Mouse (Mus musculus): ENCODE measurements around the gene Hrasls5. TPM values are rescaled to one million over a fixed set of nuclear protein-coding genes. Genes with fewer than 3 reads are reported as not detected.

Gene Hrasls5
- polyA plus RNA-seq, 1 experiment from 2014 or later, result 0.20 TPM

GRCm38 (mm10) chr19:7617696-7618095 lies 5.4 kb downstream of the Hrasls5 start:
- peak; percentile 27; the same call in 1 of the 2 replicates for ATAC-seq (ENCODE audit: low read depth)
- H3K27me3 ChIP-seq (ENCODE audit: control insufficient read depth, insufficient read depth, low read depth, low read length), result no peaks in the 10 kb centered on the region
- no peak overlapping the region for H3K27ac ChIP-seq (ENCODE audit: low read length)
- peaks cover 7% of the 10 kb centered on the region for H3K4me1 ChIP-seq (replicated peaks; ENCODE audit: control insufficient read depth, insufficient read depth, low read length)
- no peaks in the 10 kb centered on the region for H3K36me3 ChIP-seq (ENCODE audit: control insufficient read depth, insufficient read depth, low read length)
- H3K4me3 ChIP-seq (ENCODE audit: low read length), result no peak overlapping the region
- peak overlapping the region; percentile 30 for H3K4me2 ChIP-seq (ENCODE audit: low read depth, low read length)
- H3K9ac ChIP-seq (ENCODE audit: low read length), result 0 out of 2 replicates have a peak overlapping the region, but pooled peaks have one; percentile 46
- WGBS, result 24% methylated on average over 7 of the region's 7 CpGs
- H3K9me3 ChIP-seq (ENCODE audit: control insufficient read depth, low read length), result no peaks in the 10 kb centered on the region

- Histone ChIP-seq H3K27ac (ENCODE audit: low read length) (no peak overlapping the region), H3K4me2 (ENCODE audit: low read depth, low read length) (no peak overlapping the region), H3K4me3 (ENCODE audit: low read length) (no peak overlapping the region), H3K9ac (ENCODE audit: low read length) (no peak overlapping the region), H3K9me3 (ENCODE audit: control insufficient read depth, low read length) (no peaks in the 10 kb centered on the region), H3K4me1 (replicated peaks; ENCODE audit: control insufficient read depth, insufficient read depth, low read length) (no peaks in the 10 kb centered on the region), H3K36me3 (ENCODE audit: control insufficient read depth, insufficient read depth, low read length) (no peaks in the 10 kb centered on the region), H3K27me3 (ENCODE audit: control insufficient read depth, insufficient read depth, low read depth, low read length) (no peaks in the 10 kb centered on the region)
- no peak for ATAC-seq (ENCODE audit: low read depth)
These were observed 20.7 kb downstream of the Hrasls5 start for GRCm38 (mm10) chr19:7633021-7633420.

GRCm38 (mm10) chr19:7633786-7634185 lies 21.4 kb downstream of the Hrasls5 start:
- Histone ChIP-seq H3K36me3 (ENCODE audit: control insufficient read depth, insufficient read depth, low read length) (no peaks in the 10 kb centered on the region), H3K9me3 (ENCODE audit: control insufficient read depth, low read length) (no peaks in the 10 kb centered on the region), H3K4me3 (ENCODE audit: low read length) (no peak overlapping the region), H3K27ac (ENCODE audit: low read length) (no peak overlapping the region), H3K9ac (ENCODE audit: low read length) (no peak overlapping the region), H3K27me3 (ENCODE audit: control insufficient read depth, insufficient read depth, low read depth, low read length) (no peaks in the 10 kb centered on the region), H3K4me1 (replicated peaks; ENCODE audit: control insufficient read depth, insufficient read depth, low read length) (no peaks in the 10 kb centered on the region), H3K4me2 (ENCODE audit: low read depth, low read length) (no peak overlapping the region)
- WGBS, result 69% methylated on average over 1 of the region's 1 CpGs
- ATAC-seq (ENCODE audit: low read depth), result no peak

GRCm38 (mm10) chr19:7648913-7649666 lies 36.7 kb downstream of the Hrasls5 start:
- Histone ChIP-seq H3K4me2 (ENCODE audit: low read depth, low read length) (no peak overlapping the region), H3K4me1 (replicated peaks; ENCODE audit: control insufficient read depth, insufficient read depth, low read length) (no peaks in the 10 kb centered on the region), H3K27me3 (ENCODE audit: control insufficient read depth, insufficient read depth, low read depth, low read length) (no peaks in the 10 kb centered on the region), H3K9me3 (ENCODE audit: control insufficient read depth, low read length) (no peaks in the 10 kb centered on the region), H3K9ac (ENCODE audit: low read length) (no peak overlapping the region), H3K36me3 (ENCODE audit: control insufficient read depth, insufficient read depth, low read length) (no peaks in the 10 kb centered on the region), H3K4me3 (ENCODE audit: low read length) (no peak overlapping the region), H3K27ac (ENCODE audit: low read length) (no peak overlapping the region)
- 81% methylated on average over 8 of the region's 8 CpGs for WGBS
- ATAC-seq (ENCODE audit: low read depth), result no peak

GRCm38 (mm10) chr19:7672033-7672432 lies 59.7 kb downstream of the Hrasls5 start:
- Histone ChIP-seq H3K4me3 (ENCODE audit: low read length) (no peak overlapping the region), H3K27ac (ENCODE audit: low read length) (peak overlapping the region; percentile 32)
- 6% methylated on average over 1 of the region's 1 CpGs for WGBS

GRCm38 (mm10) chr19:7687988-7688387 lies 75.6 kb downstream of the Hrasls5 start:
- Histone ChIP-seq H3K9me3 (ENCODE audit: control insufficient read depth, low read length) (no peaks in the 10 kb centered on the region), H3K27ac (ENCODE audit: low read length) (no peak overlapping the region), H3K4me2 (ENCODE audit: low read depth, low read length) (no peak overlapping the region), H3K4me1 (replicated peaks; ENCODE audit: control insufficient read depth, insufficient read depth, low read length) (no peaks in the 10 kb centered on the region), H3K36me3 (ENCODE audit: control insufficient read depth, insufficient read depth, low read length) (no peaks in the 10 kb centered on the region), H3K4me3 (ENCODE audit: low read length) (no peak overlapping the region), H3K27me3 (ENCODE audit: control insufficient read depth, insufficient read depth, low read depth, low read length) (no peaks in the 10 kb centered on the region), H3K9ac (ENCODE audit: low read length) (no peak overlapping the region)
- ATAC-seq (ENCODE audit: low read depth), result no peak
- WGBS, result 73% methylated on average over 1 of the region's 1 CpGs

More at GRCm38 (mm10) chr19:7672033-7672432, 59.7 kb downstream of the Hrasls5 start:
- H3K27me3 ChIP-seq (ENCODE audit: control insufficient read depth, insufficient read depth, low read depth, low read length), result no peaks in the 10 kb centered on the region
- ATAC-seq (ENCODE audit: low read depth), result peak; percentile 73; the same call in 1 of the 2 replicates
- H3K9me3 ChIP-seq (ENCODE audit: control insufficient read depth, low read length), result no peaks in the 10 kb centered on the region
- no peak overlapping the region for H3K9ac ChIP-seq (ENCODE audit: low read length)
- no peak overlapping the region for H3K4me2 ChIP-seq (ENCODE audit: low read depth, low read length)
- H3K36me3 ChIP-seq (ENCODE audit: control insufficient read depth, insufficient read depth, low read length), result no peaks in the 10 kb centered on the region
- H3K4me1 ChIP-seq (replicated peaks; ENCODE audit: control insufficient read depth, insufficient read depth, low read length), result no peaks in the 10 kb centered on the region

Other genes starting within 250 kb of the Hrasls5 start
- 24.8 and 25.7 TPM in 2 replicates for gene Spindoc, start 229.5 kb upstream of the Hrasls5 start, polyA plus RNA-seq (2015; fragmentation: Nextera tagmentation; extraction: Ambion mirVana)
- gene 2700081O15Rik, start 194.9 kb upstream of the Hrasls5 start, polyA plus RNA-seq (2015; fragmentation: Nextera tagmentation; extraction: Ambion mirVana), result 5.0 TPM in 2 replicates
- 123 and 126 TPM in 2 replicates for gene Rtn3, start 129.3 kb upstream of the Hrasls5 start, polyA plus RNA-seq (2015; fragmentation: Nextera tagmentation; extraction: Ambion mirVana)
- gene Atl3, start 118.5 kb upstream of the Hrasls5 start, polyA plus RNA-seq (2015; fragmentation: Nextera tagmentation; extraction: Ambion mirVana), result 17.2 and 21.2 TPM in 2 replicates
- 17.1 and 18.0 TPM in 2 replicates for gene Pla2g16, start 55.1 kb upstream of the Hrasls5 start, polyA plus RNA-seq (2015; fragmentation: Nextera tagmentation; extraction: Ambion mirVana)
- 2.1 and 2.2 TPM in 2 replicates for gene Lgals12, start 5.3 kb upstream of the Hrasls5 start, polyA plus RNA-seq (2015; fragmentation: Nextera tagmentation; extraction: Ambion mirVana)
- 0.75 and 1.2 TPM in 2 replicates for gene Slc22a19, start 98.8 kb downstream of the Hrasls5 start, polyA plus RNA-seq (2015; fragmentation: Nextera tagmentation; extraction: Ambion mirVana)
- gene Slc22a26, start 190.1 kb downstream of the Hrasls5 start, polyA plus RNA-seq (2015; fragmentation: Nextera tagmentation; extraction: Ambion mirVana), result not detected in 2 replicates

Data from lung, embryonic 16.5 days (tissue).